Mouse (Mus musculus) limb, embryonic 15.5 days (tissue): ENCODE measurements at regions not wholly inside any gene's neighbourhood (a gene's known extent, or its start where the extent isn't known, plus 50 kb on each side); places are given as distances from the start of the nearest gene placed in this dataset.

Experiments used
- ATAC-seq: fragments of 200-750 bp; cut with Nextera tagmentation; 2 replicates; pipeline ENCODE4 v1.8.0; 2017; ENCODE audit warnings: low read depth, moderate TSS enrichment; ENCODE audit not compliant: insufficient number of reproducible peaks, low FRiP score, low TSS enrichment
- H3K27ac ChIP-seq: fragments of 300-500 bp; sonication (generic); 2 replicates; pipeline ENCODE4 v1.5.1; 2015; ENCODE audit warnings: moderate library complexity, mild to moderate bottlenecking, inconsistent platforms
- H3K27me3 ChIP-seq: fragments of 300-500 bp; sonication (generic); 2 replicates; pipeline ENCODE4 v1.6.1; 2015; ENCODE audit warnings: inconsistent platforms
- H3K36me3 ChIP-seq: fragments of 300-500 bp; sonication (generic); 2 replicates; pipeline ENCODE4 v1.6.1; 2015; ENCODE audit warnings: inconsistent platforms
- H3K4me1 ChIP-seq: fragments of 300-500 bp; sonication (generic); 2 replicates; pipeline ENCODE4 v1.6.1; 2015; ENCODE audit warnings: inconsistent platforms
- H3K4me2 ChIP-seq: fragments of 300-500 bp; sonication (generic); 2 replicates; pipeline ENCODE4 v1.6.1; 2015; ENCODE audit warnings: mild to moderate bottlenecking, inconsistent platforms
- H3K4me3 ChIP-seq: fragments of 300-500 bp; sonication (generic); 2 replicates; pipeline ENCODE4 v1.5.1; 2015; ENCODE audit warnings: mild to moderate bottlenecking, inconsistent platforms
- H3K9ac ChIP-seq: fragments of 300-500 bp; sonication (generic); 2 replicates; pipeline ENCODE4 v1.6.1; 2015; ENCODE audit warnings: inconsistent platforms
- H3K9me3 ChIP-seq: fragments of 300-500 bp; sonication (generic); 2 replicates; pipeline ENCODE4 v1.6.1; 2016; ENCODE audit warnings: inconsistent platforms
- WGBS: fragments of 180-500 bp; shearing (Covaris S2); methylation state at CpG from one replicate; pipeline ENCODE4 v1.1.7; 2015; 5-methylcytosine and 5-hydroxymethylcytosine counted together

GRCm38 (mm10) chr9:120733681-120734465 is 162.6 kb downstream of the Rpl14 start:
- no peak overlapping the region for H3K4me2 ChIP-seq
- no peaks in the 10 kb centered on the region for H3K27me3 ChIP-seq
- no peak overlapping the region for H3K4me3 ChIP-seq
- H3K9ac ChIP-seq = no peak overlapping the region
- WGBS = 35% methylated on average over 11 of the region's 11 CpGs
- no peaks in the 10 kb centered on the region for H3K9me3 ChIP-seq
- H3K36me3 ChIP-seq = no peaks in the 10 kb centered on the region
- H3K27ac ChIP-seq = peak overlapping the region; percentile 57
- ATAC-seq = peak; percentile 73
- peaks cover 43% of the 10 kb centered on the region for H3K4me1 ChIP-seq

GRCm38 (mm10) chr9:120735217-120735616 is 164.0 kb downstream of the Rpl14 start:
- no peaks in the 10 kb centered on the region for H3K9me3 ChIP-seq
- H3K27ac ChIP-seq = no peak overlapping the region
- H3K4me3 ChIP-seq = no peak overlapping the region
- no peak overlapping the region for H3K4me2 ChIP-seq
- H3K27me3 ChIP-seq = no peaks in the 10 kb centered on the region
- H3K36me3 ChIP-seq = no peaks in the 10 kb centered on the region
- 74% methylated on average over 7 of the region's 7 CpGs for WGBS
- ATAC-seq = no peak
- H3K9ac ChIP-seq = no peak overlapping the region
- peaks cover 56% of the 10 kb centered on the region for H3K4me1 ChIP-seq

DNA sequence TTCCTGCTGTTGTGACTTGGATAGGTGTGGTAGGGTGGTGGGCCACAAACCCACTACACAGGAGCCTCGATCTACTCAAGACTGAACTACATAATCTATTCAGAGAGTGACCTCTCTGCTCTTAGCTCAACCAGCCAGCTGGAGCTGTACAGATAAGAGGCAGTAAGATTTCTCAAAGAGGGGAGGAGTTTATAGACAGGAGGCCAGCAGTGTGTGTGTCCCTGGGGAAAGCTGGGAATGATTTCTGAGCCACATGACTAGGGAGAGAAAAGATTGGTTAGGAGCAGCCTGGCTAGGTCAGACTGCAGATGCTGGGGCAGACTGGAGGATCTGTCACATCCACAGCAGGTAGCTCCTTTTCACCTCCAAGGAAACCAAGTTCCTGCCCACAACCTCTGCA is 166.7 kb downstream of the Rpl14 start:
- H3K27me3 ChIP-seq = no peaks in the 10 kb centered on the region
- no peaks in the 10 kb centered on the region for H3K9me3 ChIP-seq
- H3K9ac ChIP-seq = no peak overlapping the region
- WGBS = 55% methylated on average over 1 of the region's 1 CpGs
- H3K36me3 ChIP-seq = no peaks in the 10 kb centered on the region
- ATAC-seq = no peak
- no peak overlapping the region for H3K4me2 ChIP-seq
- H3K4me3 ChIP-seq = no peak overlapping the region
- peak overlapping the region; percentile 90 for H3K27ac ChIP-seq
- H3K4me1 ChIP-seq = peaks cover 47% of the 10 kb centered on the region

DNA sequence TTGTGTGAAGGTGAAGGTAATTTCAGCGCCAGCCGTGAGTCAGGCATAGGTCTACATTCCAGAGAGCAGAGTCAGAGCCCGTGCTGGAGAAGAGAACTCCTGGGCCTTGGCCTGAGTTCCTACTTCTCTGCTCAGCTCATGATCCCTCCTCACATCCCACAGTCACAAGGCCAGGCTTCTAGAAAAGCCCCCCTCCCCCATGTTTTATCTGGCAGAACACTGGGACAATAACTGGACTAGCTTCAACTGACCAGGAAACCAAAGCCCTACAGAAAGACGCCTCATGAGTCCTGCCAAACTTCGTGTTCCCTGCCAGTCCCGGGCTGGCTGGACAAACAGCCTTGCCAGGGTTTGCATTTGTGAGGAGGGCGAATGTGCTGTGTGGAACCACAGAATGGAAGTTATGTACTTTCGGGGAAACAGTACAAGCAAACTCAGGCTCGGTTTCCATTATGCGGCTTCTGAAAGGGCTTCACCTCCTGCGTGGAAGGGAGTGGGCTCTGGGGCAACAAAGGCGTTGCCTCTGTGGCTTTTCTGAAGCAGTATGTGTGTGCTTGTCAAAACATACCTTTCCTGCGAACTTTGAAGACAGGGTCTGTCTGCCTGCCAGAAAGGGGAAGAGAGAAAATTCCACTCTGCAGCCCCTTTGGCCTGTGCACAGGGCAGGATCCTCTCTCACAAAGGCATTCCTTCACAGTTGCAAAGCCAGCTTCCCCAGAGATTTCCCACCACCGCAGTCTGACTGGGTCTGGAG is 168.1 kb downstream of the Rpl14 start:
- no peak overlapping the region for H3K4me2 ChIP-seq
- H3K9me3 ChIP-seq = no peaks in the 10 kb centered on the region
- peak; percentile 78 for ATAC-seq
- no peak overlapping the region for H3K4me3 ChIP-seq
- peak overlapping the region; percentile 90 for H3K27ac ChIP-seq
- 31% methylated on average over 14 of the region's 14 CpGs for WGBS
- H3K36me3 ChIP-seq = no peaks in the 10 kb centered on the region
- no peak overlapping the region for H3K9ac ChIP-seq
- H3K4me1 ChIP-seq = peaks cover 35% of the 10 kb centered on the region
- no peaks in the 10 kb centered on the region for H3K27me3 ChIP-seq

- Histone ChIP-seq H3K9me3 (no peaks in the 10 kb centered on the region), H3K27ac (peak overlapping the region; percentile 90), H3K27me3 (no peaks in the 10 kb centered on the region), H3K4me3 (no peak overlapping the region), H3K36me3 (no peaks in the 10 kb centered on the region), H3K9ac (no peak overlapping the region), H3K4me1 (peaks cover 30% of the 10 kb centered on the region), H3K4me2 (no peak overlapping the region)
- ATAC-seq = no peak
- 30% methylated on average over 6 of the region's 6 CpGs for WGBS
Observed at GRCm38 (mm10) chr9:120739953-120740524, 168.8 kb downstream of the Rpl14 start.

GRCm38 (mm10) chr9:120741521-120741920 is 170.3 kb downstream of the Rpl14 start:
- Histone ChIP-seq H3K4me1 (peaks cover 27% of the 10 kb centered on the region), H3K27ac (no peak overlapping the region), H3K9ac (no peak overlapping the region), H3K9me3 (no peaks in the 10 kb centered on the region), H3K36me3 (no peaks in the 10 kb centered on the region), H3K4me2 (no peak overlapping the region), H3K4me3 (no peak overlapping the region), H3K27me3 (no peaks in the 10 kb centered on the region)
- WGBS = 70% methylated on average over 2 of the region's 2 CpGs
- ATAC-seq = no peak

DNA sequence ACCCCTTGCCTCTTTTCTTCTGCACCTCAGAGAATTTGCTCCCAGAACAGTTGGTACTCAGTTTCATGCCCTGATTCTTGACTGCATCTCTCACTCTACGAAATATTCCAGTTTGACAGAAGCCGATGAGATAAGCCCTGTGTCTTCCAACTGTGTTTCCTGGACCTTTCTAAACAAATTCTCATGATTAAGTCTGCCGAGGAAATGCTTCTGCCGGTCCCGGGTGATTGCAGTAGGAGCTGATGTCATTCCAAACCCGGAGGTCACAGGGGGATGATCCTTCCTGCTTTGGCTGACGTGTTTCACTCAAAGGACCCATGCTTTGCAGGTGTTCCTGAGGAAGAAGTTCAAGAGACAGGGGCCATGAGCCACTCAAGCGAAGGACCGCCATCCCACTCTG is 172.2 kb downstream of the Rpl14 start:
- ATAC-seq = no peak
- no peak overlapping the region for H3K4me3 ChIP-seq
- no peak overlapping the region for H3K9ac ChIP-seq
- H3K27me3 ChIP-seq = no peaks in the 10 kb centered on the region
- peaks cover 20% of the 10 kb centered on the region for H3K4me1 ChIP-seq
- H3K9me3 ChIP-seq = no peaks in the 10 kb centered on the region
- H3K36me3 ChIP-seq = no peaks in the 10 kb centered on the region
- no peak overlapping the region for H3K27ac ChIP-seq
- H3K4me2 ChIP-seq = no peak overlapping the region
- 84% methylated on average over 9 of the region's 9 CpGs for WGBS

DNA sequence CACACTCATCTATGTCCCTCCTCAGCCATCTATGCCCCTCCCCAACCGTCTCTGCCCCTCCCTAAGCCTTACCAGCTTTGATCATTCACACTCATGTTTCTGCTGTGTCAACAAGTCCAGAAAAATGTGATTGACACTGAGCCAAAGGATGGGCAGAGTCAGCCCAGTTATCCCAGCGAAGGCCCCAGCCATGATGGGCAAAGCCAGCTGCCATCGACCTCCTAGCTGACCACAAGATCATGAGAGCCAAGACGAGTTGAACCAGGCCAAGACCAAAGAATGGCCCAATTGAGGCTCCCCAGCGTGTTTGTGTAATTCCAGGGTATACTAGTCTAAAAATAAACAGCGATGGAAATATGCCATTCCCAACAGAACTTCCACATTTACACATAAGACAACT is 174.4 kb downstream of the Rpl14 start:
- no peaks in the 10 kb centered on the region for H3K36me3 ChIP-seq
- H3K9me3 ChIP-seq = no peaks in the 10 kb centered on the region
- H3K4me3 ChIP-seq = no peak overlapping the region
- H3K9ac ChIP-seq = no peak overlapping the region
- no peak overlapping the region for H3K27ac ChIP-seq
- H3K27me3 ChIP-seq = no peaks in the 10 kb centered on the region
- ATAC-seq = no peak
- no peaks in the 10 kb centered on the region; the same call in 1 of the 2 replicates for H3K4me1 ChIP-seq
- no peak overlapping the region for H3K4me2 ChIP-seq
- 76% methylated on average over 6 of the region's 6 CpGs for WGBS

DNA sequence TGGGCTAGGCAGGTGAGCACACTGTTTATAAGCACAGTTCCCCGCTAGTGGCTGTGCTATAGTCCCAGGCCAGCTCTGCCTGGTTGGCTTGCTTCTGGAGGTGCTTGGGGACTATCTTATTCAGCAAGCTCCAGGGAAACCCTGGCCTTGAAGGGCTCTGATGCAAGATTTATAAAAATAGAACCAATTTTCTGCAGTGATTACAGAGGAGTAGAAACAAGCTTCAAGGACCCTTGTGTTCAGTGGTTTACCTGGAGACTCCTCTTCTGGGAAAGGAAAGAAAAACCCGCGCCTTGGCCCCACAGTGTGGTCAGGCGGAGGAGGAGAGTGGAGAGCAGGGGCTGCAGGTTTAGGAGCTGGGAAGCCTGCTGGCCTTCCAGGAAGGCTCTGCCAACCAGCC is 178.2 kb upstream of the Ctnnb1 start:
- no peaks in the 10 kb centered on the region for H3K27me3 ChIP-seq
- H3K4me1 ChIP-seq = no peaks in the 10 kb centered on the region; the same call in 1 of the 2 replicates
- WGBS = 79% methylated on average over 4 of the region's 4 CpGs
- no peak for ATAC-seq
- H3K27ac ChIP-seq = no peak overlapping the region
- no peak overlapping the region for H3K4me3 ChIP-seq
- H3K36me3 ChIP-seq = no peaks in the 10 kb centered on the region
- no peaks in the 10 kb centered on the region for H3K9me3 ChIP-seq
- H3K4me2 ChIP-seq = no peak overlapping the region
- H3K9ac ChIP-seq = no peak overlapping the region

DNA sequence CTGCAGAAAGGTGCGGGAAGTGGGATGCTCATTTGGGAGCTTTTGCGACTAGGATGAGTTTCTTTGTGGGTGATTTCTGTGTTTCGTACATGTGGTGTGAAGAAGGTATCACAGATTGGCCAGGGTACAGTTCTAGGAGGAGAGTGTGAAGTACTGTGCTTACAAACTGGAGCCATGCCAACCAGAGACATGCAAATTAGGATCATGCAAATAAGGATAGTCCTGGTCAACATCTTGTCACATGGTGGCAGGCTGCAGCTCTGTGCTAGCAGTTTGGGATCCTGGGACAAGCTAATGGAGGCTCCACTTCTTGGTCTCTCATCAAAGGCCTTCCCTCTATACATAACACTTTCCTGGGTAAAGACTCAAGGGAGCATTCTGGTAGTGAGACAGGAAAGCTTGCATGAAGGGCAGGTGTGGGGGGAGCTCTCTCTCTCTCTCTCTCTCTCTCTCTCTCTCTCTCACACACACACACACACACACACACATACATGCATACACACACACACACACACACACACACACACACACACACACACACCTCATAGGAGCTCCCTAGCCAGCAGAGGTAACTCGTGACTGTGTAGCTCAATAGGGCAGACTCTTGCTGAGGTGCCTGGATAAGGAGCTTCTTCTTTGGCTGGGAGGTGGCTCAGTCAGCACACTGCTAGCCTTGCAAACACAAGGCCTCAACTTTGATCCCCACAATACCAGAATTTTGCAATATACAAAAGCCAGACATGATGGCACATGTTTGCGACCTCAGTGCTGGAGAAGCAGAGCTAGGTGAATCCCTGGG is 177.1 kb upstream of the Ctnnb1 start:
- H3K9me3 ChIP-seq = no peaks in the 10 kb centered on the region
- H3K4me1 ChIP-seq = no peaks in the 10 kb centered on the region; the same call in 1 of the 2 replicates
- no peaks in the 10 kb centered on the region for H3K36me3 ChIP-seq
- H3K27me3 ChIP-seq = no peaks in the 10 kb centered on the region
- no peak overlapping the region for H3K4me3 ChIP-seq
- 81% methylated on average over 5 of the region's 5 CpGs for WGBS
- H3K9ac ChIP-seq = no peak overlapping the region
- ATAC-seq = no peak
- no peak overlapping the region for H3K27ac ChIP-seq
- no peak overlapping the region for H3K4me2 ChIP-seq

- no peaks in the 10 kb centered on the region for H3K9me3 ChIP-seq
- no peak overlapping the region for H3K4me2 ChIP-seq
- ATAC-seq = no peak
Observed at GRCm38 (mm10) chr9:120754151-120754550, 174.9 kb upstream of the Ctnnb1 start.

More at GRCm38 (mm10) chr9:120754151-120754550, 174.9 kb upstream of the Ctnnb1 start:
- no peak overlapping the region for H3K9ac ChIP-seq
- H3K36me3 ChIP-seq = no peaks in the 10 kb centered on the region
- no peaks in the 10 kb centered on the region for H3K4me1 ChIP-seq
- no peak overlapping the region for H3K27ac ChIP-seq
- H3K27me3 ChIP-seq = no peaks in the 10 kb centered on the region
- H3K4me3 ChIP-seq = no peak overlapping the region
